Mouse (Mus musculus) liver, postnatal 0 days (tissue): Measurements from ENCODE around the gene Hsd3b7. TPM values are rescaled to one million over a fixed set of nuclear protein-coding genes. Genes with fewer than 3 reads are reported as not detected.

ENCODE experiments used
- ATAC-seq: fragments of 200-750 bp; cut with Nextera tagmentation; 2 replicates; pipeline ENCODE4 v1.8.0; 2017; ENCODE audit warnings: mild to moderate bottlenecking, moderate library complexity
- DNase-seq: peaks from one replicate; pipeline ENCODE4 v3.0.0-alpha.2; 2016
- H3K27ac ChIP-seq: fragments of 300-500 bp; sonication (generic); 2 replicates; pipeline ENCODE4 v1.5.1; 2014; ENCODE audit warnings: antibody characterized with exemption, moderate library complexity, mild to moderate bottlenecking, low read depth
- H3K27me3 ChIP-seq: fragments of 300-500 bp; sonication (generic); 2 replicates; pipeline ENCODE4 v1.6.1; 2014; ENCODE audit warnings: low read length, control low read depth, mixed read lengths; ENCODE audit not compliant: insufficient read depth
- H3K36me3 ChIP-seq: fragments of 300-500 bp; sonication (generic); replicated peaks from 2 replicates; pipeline ENCODE4 v1.6.1; 2014; ENCODE audit warnings: mild to moderate bottlenecking, control low read depth, low read length, moderate library complexity, mixed read lengths; ENCODE audit not compliant: insufficient read depth
- H3K4me1 ChIP-seq: fragments of 300-500 bp; sonication (generic); 2 replicates; pipeline ENCODE4 v1.6.1; 2014; ENCODE audit warnings: antibody characterized with exemption, mild to moderate bottlenecking, control low read depth; ENCODE audit not compliant: insufficient read depth
- H3K4me2 ChIP-seq: fragments of 300-500 bp; sonication (generic); 2 replicates; pipeline ENCODE4 v1.6.1; 2014; ENCODE audit warnings: low read depth, mild to moderate bottlenecking, low read length, moderate library complexity, mixed read lengths
- H3K4me3 ChIP-seq: fragments of 300-500 bp; sonication (generic); 2 replicates; pipeline ENCODE4 v1.5.1; 2014; ENCODE audit warnings: low read depth, low read length
- H3K9ac ChIP-seq: fragments of 300-500 bp; sonication (generic); replicated peaks from 2 replicates; pipeline ENCODE4 v1.6.1; 2014; ENCODE audit warnings: mild to moderate bottlenecking, moderate library complexity
- H3K9me3 ChIP-seq: fragments of 300-500 bp; sonication (generic); 2 replicates; pipeline ENCODE4 v1.6.1; 2016; ENCODE audit warnings: mild to moderate bottlenecking, control low read depth, low read length, mixed read lengths
- CTCF ChIP-seq: sonication (generic); IDR thresholded peaks from 2 replicates; pipeline ENCODE4 v1.5.1; 2016; ENCODE audit warnings: antibody characterized with exemption, low read depth
- EP300 ChIP-seq: IDR thresholded peaks from 2 replicates; pipeline ENCODE4 v1.6.1; 2016; ENCODE audit warnings: antibody characterized with exemption, low read depth, mild to moderate bottlenecking
- WGBS: fragments of 180-500 bp; shearing (Covaris S2); extraction: QIAGEN DNeasy Blood & Tissue Kit; methylation state at CpG from one replicate; pipeline ENCODE4 v1.1.7; 2014; ENCODE audit not compliant: insufficient replicate concordance; 5-methylcytosine and 5-hydroxymethylcytosine counted together
- polyA plus RNA-seq: library from polyadenylated mRNA; unstranded; fragments of >200 nt; fragmentation: Nextera tagmentation; extraction: Ambion mirVana; gene quantifications from 2 replicates; pipeline ENCODE4 v1.2.1, GENCODE M21; 2015

Gene Hsd3b7
- polyA plus RNA-seq, 1 experiment from 2014 or later = 224 TPM

DNA sequence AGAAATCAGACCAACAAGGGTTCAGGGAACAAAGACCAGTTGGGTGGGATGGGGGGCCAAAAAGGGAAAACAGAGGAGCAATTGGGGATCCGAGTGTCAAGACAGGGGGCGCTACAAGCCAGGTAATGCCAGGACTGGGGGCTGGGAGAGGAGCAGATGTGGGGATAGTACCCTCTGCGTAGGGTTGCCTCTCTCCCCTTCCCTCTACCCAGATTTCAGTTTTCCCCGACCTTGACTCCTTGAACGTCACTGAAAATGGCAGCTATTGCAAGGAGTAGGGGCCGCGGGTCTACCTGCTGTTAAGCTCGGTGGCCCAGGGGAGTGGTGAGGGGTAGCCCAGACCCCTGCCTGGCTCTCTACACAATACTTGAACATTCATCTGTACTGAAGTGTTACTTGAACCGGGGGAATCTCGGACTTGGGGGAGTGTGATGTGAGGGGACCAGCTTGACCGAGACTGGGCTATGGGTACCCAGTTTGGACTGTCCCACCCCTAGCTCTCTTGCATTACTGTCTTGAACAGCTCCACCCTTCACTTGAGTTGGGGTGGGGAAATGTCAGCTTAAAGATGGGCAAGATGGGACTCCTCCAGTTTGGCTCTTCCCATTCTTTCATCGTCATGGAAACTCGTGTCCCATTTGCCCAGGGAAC lies 31.9 kb upstream of the Hsd3b7 start:
- peaks cover 37% of the 10 kb centered on the region for H3K4me1 ChIP-seq
- WGBS = 56% methylated on average over 13 of the region's 13 CpGs

DNA sequence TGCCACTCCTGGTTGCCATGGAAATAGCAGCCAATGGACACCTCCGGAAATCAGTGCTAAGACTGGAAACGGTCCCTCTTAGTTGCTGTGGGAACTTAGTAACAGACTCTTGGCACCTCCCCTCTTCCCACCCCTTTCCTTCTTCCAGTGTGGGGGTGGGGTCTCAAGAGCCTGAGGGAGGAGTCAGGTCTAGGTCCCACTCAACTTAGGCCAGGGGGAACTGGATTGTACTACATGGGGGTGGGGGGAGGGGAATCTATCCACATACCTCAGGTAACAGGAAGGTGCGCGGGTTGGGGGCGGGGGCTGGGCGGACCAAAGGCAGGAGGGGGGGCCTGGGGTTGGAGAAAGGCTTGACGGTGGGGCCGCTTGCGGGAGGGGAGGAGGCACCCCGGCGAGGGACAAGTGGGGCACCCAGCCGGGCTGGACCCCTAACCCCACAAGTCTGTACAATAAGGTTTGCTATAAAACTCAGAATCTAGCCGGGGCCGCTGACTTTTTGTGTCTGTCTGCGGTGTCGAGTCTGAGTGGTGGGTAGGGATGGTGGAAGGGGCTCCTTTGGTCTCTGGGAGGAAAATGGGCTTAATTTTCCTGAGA lies 31.3 kb upstream of the Hsd3b7 start:
- Histone ChIP-seq H3K4me2 (peak overlapping the region; percentile 79), H3K36me3 (no peaks in the 10 kb centered on the region), H3K9me3 (no peaks in the 10 kb centered on the region), H3K27me3 (no peaks in the 10 kb centered on the region), H3K27ac (peak overlapping the region; percentile 95), H3K4me3 (peak overlapping the region; percentile 74), H3K4me1 (peaks cover 37% of the 10 kb centered on the region), H3K9ac (peak overlapping the region; percentile 88)
- DNase-seq (peak; percentile 84), ATAC-seq (peak; percentile 47)
- 2% methylated on average over 16 of the region's 16 CpGs for WGBS
- TF ChIP-seq CTCF = no peak
- no peak for TF ChIP-seq EP300

More for the DNA sequence above, 31.9 kb upstream of the Hsd3b7 start:
- Histone ChIP-seq H3K9me3 (no peaks in the 10 kb centered on the region), H3K27ac (peak overlapping the region; percentile 89; the same call in 1 of the 2 replicates), H3K4me2 (peak overlapping the region; percentile 79), H3K9ac (peak overlapping the region; percentile 59), H3K4me3 (peak overlapping the region; percentile 74), H3K27me3 (no peaks in the 10 kb centered on the region), H3K36me3 (0 out of 2 replicates have a peak, but pooled peaks cover 2% of the 10 kb centered on the region)
- no peak for TF ChIP-seq EP300
- peak; percentile 55 for TF ChIP-seq CTCF
- ATAC-seq = no peak
- DNase-seq = no peak

DNA sequence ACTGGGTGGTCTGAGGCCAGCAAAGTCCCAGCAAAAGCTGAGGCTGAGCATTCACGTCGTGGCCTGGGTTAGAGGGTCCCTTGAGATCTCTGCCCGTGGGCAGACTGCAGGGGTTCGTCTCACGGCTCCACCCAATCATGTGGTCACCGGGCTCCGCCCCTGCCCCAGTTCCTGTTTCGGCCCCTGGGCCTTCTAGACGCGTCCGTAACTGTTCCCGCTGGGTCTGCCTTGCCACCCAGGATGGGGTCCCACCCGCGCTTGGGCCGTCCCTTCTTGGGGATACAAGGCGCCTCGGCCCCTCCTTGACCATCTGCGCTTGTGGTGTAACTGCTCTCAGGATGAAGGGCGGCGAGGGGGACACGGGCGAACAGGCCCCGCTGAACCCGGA lies 30.8 kb upstream of the Hsd3b7 start, which contains the start of gene Orai3:
Orai3 (plus strand) TSS at position 165 of the 388 bp plus-strand sequence.
- Histone ChIP-seq H3K9ac (peak within 1 kb of the TSS; percentile 88), H3K4me2 (peak within 1 kb of the TSS; percentile 79), H3K4me3 (peak within 1 kb of the TSS; percentile 74), H3K36me3 (no peaks in the 10 kb centered on the region), H3K4me1 (peaks cover 37% of the 10 kb centered on the region), H3K27me3 (no peaks in the 10 kb centered on the region), H3K9me3 (no peaks in the 10 kb centered on the region), H3K27ac (peak within 1 kb of the TSS; percentile 95)
- TF ChIP-seq CTCF = no peak
- 0 out of 2 replicates have a peak, but pooled peaks have one; percentile 16 for TF ChIP-seq EP300
- 0% methylated on average over 19 of the region's 24 CpGs for WGBS
- DNase-seq (peak; percentile 87), ATAC-seq (peak; percentile 48)

DNA sequence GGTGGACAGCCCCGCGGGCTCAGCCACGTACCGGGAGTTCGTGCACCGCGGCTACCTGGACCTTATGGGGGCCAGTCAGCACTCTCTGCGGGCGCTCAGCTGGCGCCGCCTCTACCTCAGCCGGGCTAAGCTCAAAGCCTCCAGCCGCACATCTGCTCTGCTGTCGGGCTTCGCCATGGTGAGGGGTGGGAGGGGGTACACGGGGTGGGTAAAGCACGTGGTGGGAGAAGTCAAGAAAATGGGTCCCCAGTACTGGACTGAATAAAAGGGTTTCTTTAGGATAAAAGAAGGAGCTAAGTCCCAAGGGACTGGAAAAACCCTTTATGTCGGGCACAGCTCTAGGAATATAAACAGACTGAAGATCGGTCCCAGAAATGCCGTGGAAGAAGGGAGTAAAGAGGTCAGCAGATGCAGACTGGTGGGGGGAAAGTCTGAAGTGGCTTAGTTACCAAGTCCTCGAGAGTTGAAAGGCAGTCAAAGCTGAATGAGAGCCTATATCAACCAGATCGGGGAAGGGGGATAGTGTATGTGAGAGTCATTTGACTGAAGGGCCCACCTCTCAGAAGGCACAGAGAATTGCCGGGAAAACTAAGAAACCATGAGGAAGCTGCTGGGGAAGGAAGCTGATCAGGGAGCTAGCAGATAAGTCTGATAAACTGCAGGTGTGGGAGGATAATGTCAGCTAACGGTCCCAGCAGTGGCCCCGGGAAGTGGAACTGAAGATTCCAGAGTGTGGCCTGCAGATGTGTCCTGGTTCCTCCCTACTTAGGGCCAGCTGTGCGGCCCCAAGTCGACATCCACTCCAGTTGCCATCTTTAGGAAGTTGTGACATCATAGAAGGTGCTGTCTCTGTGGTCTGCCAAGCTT lies 30.1 kb upstream of the Hsd3b7 start:
- peaks cover 37% of the 10 kb centered on the region for H3K4me1 ChIP-seq
- H3K9ac ChIP-seq = peak overlapping the region; percentile 88
- H3K4me2 ChIP-seq = peak overlapping the region; percentile 79
- peak overlapping the region; percentile 74 for H3K4me3 ChIP-seq
- ATAC-seq (peak; percentile 8), DNase-seq (no peak)
- no peak for TF ChIP-seq EP300
- TF ChIP-seq CTCF = no peak
- no peaks in the 10 kb centered on the region for H3K36me3 ChIP-seq
- peak overlapping the region; percentile 95 for H3K27ac ChIP-seq
- no peaks in the 10 kb centered on the region for H3K9me3 ChIP-seq
- no peaks in the 10 kb centered on the region for H3K27me3 ChIP-seq
- under 1% methylated on average over 27 of the region's 27 CpGs for WGBS

DNA sequence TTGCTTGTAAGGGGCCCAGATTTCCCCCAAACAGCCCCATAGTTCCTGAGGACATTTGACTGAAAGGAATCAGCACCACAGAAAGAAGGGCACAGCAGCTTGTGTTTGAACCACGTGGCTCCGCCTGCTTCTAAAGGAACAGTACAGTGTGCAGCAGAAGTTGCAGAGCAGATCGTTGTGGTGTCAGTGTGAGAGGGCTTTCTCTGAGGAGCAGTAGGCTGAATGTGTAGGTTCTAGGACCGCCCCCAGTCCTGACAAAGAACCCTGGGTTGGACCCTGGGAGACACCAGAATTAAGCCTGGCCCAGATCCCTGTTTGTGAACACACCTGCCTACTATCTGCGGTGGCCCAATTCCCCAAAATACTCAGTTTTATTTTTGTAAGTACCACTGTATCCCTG lies 29.1 kb upstream of the Hsd3b7 start:
- 53% methylated on average over 5 of the region's 5 CpGs for WGBS
- no peak overlapping the region for H3K4me3 ChIP-seq
- H3K36me3 ChIP-seq = no peaks in the 10 kb centered on the region
- no peaks in the 10 kb centered on the region for H3K27me3 ChIP-seq
- no peaks in the 10 kb centered on the region for H3K9me3 ChIP-seq
- no peak for TF ChIP-seq CTCF
- TF ChIP-seq EP300 = no peak
- DNase-seq (no peak), ATAC-seq (no peak)
- H3K4me2 ChIP-seq = peak overlapping the region; percentile 79
- peak overlapping the region; percentile 88; the same call in 1 of the 2 replicates for H3K9ac ChIP-seq
- H3K4me1 ChIP-seq = peaks cover 34% of the 10 kb centered on the region
- no peak overlapping the region for H3K27ac ChIP-seq

DNA sequence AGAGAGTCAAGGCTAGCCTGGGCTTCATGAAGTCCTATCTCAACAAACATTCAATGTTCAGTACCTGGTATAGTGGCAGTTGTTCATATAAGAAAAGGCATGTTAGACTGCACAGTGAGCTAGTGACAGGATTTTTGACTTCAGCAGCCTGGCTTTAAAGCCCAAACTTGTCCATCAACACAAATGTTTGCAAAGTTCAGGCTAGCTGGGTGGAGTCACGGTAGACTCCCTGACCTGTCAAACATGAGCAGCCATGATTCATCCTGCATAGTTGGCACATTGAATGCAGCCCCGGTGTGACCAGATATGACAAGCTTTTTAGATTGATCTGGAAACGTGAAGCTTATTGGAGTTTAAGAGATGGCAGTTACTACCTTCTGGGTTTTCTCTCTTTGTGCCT lies 28.3 kb upstream of the Hsd3b7 start:
- TF ChIP-seq CTCF = no peak
- TF ChIP-seq EP300 = no peak
- ATAC-seq (no peak), DNase-seq (peak; percentile 38)
- no peak overlapping the region for H3K9ac ChIP-seq
- H3K4me3 ChIP-seq = no peak overlapping the region
- peak overlapping the region; percentile 3; the same call in 1 of the 2 replicates for H3K27ac ChIP-seq
- H3K4me1 ChIP-seq = peaks cover 30% of the 10 kb centered on the region
- no peaks in the 10 kb centered on the region for H3K9me3 ChIP-seq
- 48% methylated on average over 3 of the region's 3 CpGs for WGBS
- H3K27me3 ChIP-seq = no peaks in the 10 kb centered on the region
- H3K36me3 ChIP-seq = no peaks in the 10 kb centered on the region
- no peak overlapping the region for H3K4me2 ChIP-seq
